Mouse (Mus musculus) midbrain, embryonic 16.5 days (tissue): ENCODE measurements at regions not wholly inside any gene's neighbourhood (a gene's known extent, or its start where the extent isn't known, plus 50 kb on each side); places are given as distances from the start of the nearest gene placed in this dataset.
A peak's percentile ranks its signal among the peaks of the same experiment; 100 is the strongest.

Experiments
- ATAC-seq: fragments of 200-750 bp; cut with Nextera tagmentation; 2 replicates; pipeline ENCODE4 v1.8.0; 2017; ENCODE audit warnings: moderate TSS enrichment
- H3K27ac ChIP-seq: fragments of 300-500 bp; sonication (generic); 2 replicates; pipeline ENCODE4 v1.5.1; 2014; ENCODE audit warnings: mild to moderate bottlenecking, low read length, mixed read lengths
- H3K27me3 ChIP-seq: fragments of 300-500 bp; sonication (generic); 2 replicates; pipeline ENCODE4 v1.6.1; 2014; ENCODE audit warnings: low read depth, low read length, mixed read lengths; ENCODE audit not compliant: control insufficient read depth, insufficient read depth
- H3K36me3 ChIP-seq: fragments of 300-500 bp; sonication (generic); 2 replicates; pipeline ENCODE4 v1.6.1; 2014; ENCODE audit warnings: mild to moderate bottlenecking, low read length, moderate library complexity, mixed read lengths; ENCODE audit not compliant: control insufficient read depth, insufficient read depth
- H3K4me1 ChIP-seq: fragments of 300-500 bp; sonication (generic); 2 replicates; pipeline ENCODE4 v1.6.1; 2014; ENCODE audit warnings: mild to moderate bottlenecking, low read length, mixed read lengths; ENCODE audit not compliant: control insufficient read depth, insufficient read depth
- H3K4me2 ChIP-seq: fragments of 300-500 bp; sonication (generic); 2 replicates; pipeline ENCODE4 v1.6.1; 2014; ENCODE audit warnings: mild to moderate bottlenecking, low read length, mixed read lengths
- H3K4me3 ChIP-seq: fragments of 300-500 bp; sonication (generic); 2 replicates; pipeline ENCODE4 v1.5.1; 2014; ENCODE audit warnings: low read depth, mild to moderate bottlenecking, low read length, moderate library complexity, mixed read lengths
- H3K9ac ChIP-seq: fragments of 300-500 bp; sonication (generic); 2 replicates; pipeline ENCODE4 v1.6.1; 2014; ENCODE audit warnings: low read depth, low read length, mixed read lengths
- H3K9me3 ChIP-seq: fragments of 300-500 bp; sonication (generic); replicated peaks from 2 replicates; pipeline ENCODE4 v1.6.1; 2014; ENCODE audit warnings: mild to moderate bottlenecking, low read length, mixed read lengths; ENCODE audit not compliant: control insufficient read depth, poor library complexity, severe bottlenecking
- WGBS: fragments of 180-500 bp; shearing (Covaris S2); extraction: QIAGEN DNeasy Blood & Tissue Kit; methylation state at CpG from one replicate; pipeline ENCODE4 v1.1.7; 2014; 5-methylcytosine and 5-hydroxymethylcytosine counted together

GRCm38 (mm10) chr3:50603182-50603581 lies 159.8 kb upstream of the Slc7a11 start:
- no peak overlapping the region for H3K4me3 ChIP-seq
- no peak overlapping the region for H3K9ac ChIP-seq
- no peak overlapping the region for H3K27ac ChIP-seq
- no peak for ATAC-seq
- 80% methylated on average over 7 of the region's 7 CpGs for WGBS
- H3K9me3 ChIP-seq = no peaks in the 10 kb centered on the region
- no peak overlapping the region for H3K4me2 ChIP-seq
- no peaks in the 10 kb centered on the region for H3K36me3 ChIP-seq
- H3K27me3 ChIP-seq = no peaks in the 10 kb centered on the region
- no peaks in the 10 kb centered on the region for H3K4me1 ChIP-seq

- no peaks in the 10 kb centered on the region for H3K4me1 ChIP-seq
- no peaks in the 10 kb centered on the region for H3K27me3 ChIP-seq
- no peak overlapping the region for H3K27ac ChIP-seq
- H3K4me2 ChIP-seq = no peak overlapping the region
- H3K4me3 ChIP-seq = no peak overlapping the region
- 100% methylated on average over 1 of the region's 1 CpGs for WGBS
- H3K36me3 ChIP-seq = no peaks in the 10 kb centered on the region
- no peak for ATAC-seq
- no peak overlapping the region for H3K9ac ChIP-seq
- H3K9me3 ChIP-seq = peaks cover 4% of the 10 kb centered on the region; the same call in 1 of the 2 replicates
Measured at GRCm38 (mm10) chr3:50595732-50596131, 152.3 kb upstream of the Slc7a11 start.

GRCm38 (mm10) chr3:50584323-50584722 lies 140.9 kb upstream of the Slc7a11 start:
- Histone ChIP-seq H3K4me1 (0 out of 2 replicates have a peak, but pooled peaks cover 2% of the 10 kb centered on the region), H3K27ac (no peak overlapping the region), H3K9ac (no peak overlapping the region), H3K9me3 (no peaks in the 10 kb centered on the region), H3K27me3 (no peaks in the 10 kb centered on the region), H3K4me3 (no peak overlapping the region), H3K36me3 (no peaks in the 10 kb centered on the region), H3K4me2 (no peak overlapping the region)
- WGBS = 95% methylated on average over 1 of the region's 1 CpGs
- ATAC-seq = no peak

- Histone ChIP-seq H3K4me1 (0 out of 2 replicates have a peak, but pooled peaks cover 2% of the 10 kb centered on the region), H3K4me2 (no peak overlapping the region), H3K9ac (no peak overlapping the region), H3K4me3 (no peak overlapping the region), H3K36me3 (no peaks in the 10 kb centered on the region), H3K27ac (peak overlapping the region; percentile 49; the same call in 1 of the 2 replicates), H3K9me3 (no peaks in the 10 kb centered on the region), H3K27me3 (no peaks in the 10 kb centered on the region)
- no peak for ATAC-seq
- 65% methylated on average over 6 of the region's 6 CpGs for WGBS
Measured at GRCm38 (mm10) chr3:50583475-50583874, 140.1 kb upstream of the Slc7a11 start.

GRCm38 (mm10) chr3:50574388-50574787 lies 131.0 kb upstream of the Slc7a11 start:
- WGBS = 94% methylated on average over 9 of the region's 9 CpGs
- H3K27ac ChIP-seq = no peak overlapping the region
- no peak overlapping the region for H3K4me3 ChIP-seq
- no peak overlapping the region for H3K4me2 ChIP-seq
- H3K9ac ChIP-seq = no peak overlapping the region
- no peaks in the 10 kb centered on the region for H3K36me3 ChIP-seq
- H3K27me3 ChIP-seq = no peaks in the 10 kb centered on the region
- no peak for ATAC-seq
- no peaks in the 10 kb centered on the region; the same call in 1 of the 2 replicates for H3K9me3 ChIP-seq
- H3K4me1 ChIP-seq = no peaks in the 10 kb centered on the region

GRCm38 (mm10) chr3:50570027-50570426 lies 126.6 kb upstream of the Slc7a11 start:
- Histone ChIP-seq H3K9me3 (no peaks in the 10 kb centered on the region; the same call in 1 of the 2 replicates), H3K27ac (no peak overlapping the region), H3K36me3 (no peaks in the 10 kb centered on the region), H3K4me2 (no peak overlapping the region), H3K27me3 (no peaks in the 10 kb centered on the region), H3K9ac (no peak overlapping the region), H3K4me3 (no peak overlapping the region), H3K4me1 (no peaks in the 10 kb centered on the region)
- no peak for ATAC-seq

GRCm38 (mm10) chr3:50569565-50569964 lies 126.2 kb upstream of the Slc7a11 start:
- Histone ChIP-seq H3K9me3 (no peaks in the 10 kb centered on the region; the same call in 1 of the 2 replicates), H3K27ac (no peak overlapping the region), H3K36me3 (no peaks in the 10 kb centered on the region), H3K9ac (no peak overlapping the region), H3K27me3 (no peaks in the 10 kb centered on the region), H3K4me1 (no peaks in the 10 kb centered on the region), H3K4me2 (no peak overlapping the region), H3K4me3 (no peak overlapping the region)
- WGBS = 93% methylated on average over 10 of the region's 10 CpGs
- no peak for ATAC-seq

- 60% methylated on average over 1 of the region's 1 CpGs for WGBS
Measured at GRCm38 (mm10) chr3:50554150-50554549, 110.7 kb upstream of the Slc7a11 start.

GRCm38 (mm10) chr3:50548568-50548967 lies 105.2 kb upstream of the Slc7a11 start:
- Histone ChIP-seq H3K4me3 (no peak overlapping the region), H3K27ac (no peak overlapping the region), H3K9ac (no peak overlapping the region), H3K9me3 (no peaks in the 10 kb centered on the region), H3K4me1 (peaks cover 4% of the 10 kb centered on the region; the same call in 1 of the 2 replicates), H3K36me3 (no peaks in the 10 kb centered on the region), H3K27me3 (no peaks in the 10 kb centered on the region), H3K4me2 (no peak overlapping the region)
- 89% methylated on average over 4 of the region's 4 CpGs for WGBS
- ATAC-seq = no peak

More at GRCm38 (mm10) chr3:50554150-50554549, 110.7 kb upstream of the Slc7a11 start:
- no peaks in the 10 kb centered on the region for H3K27me3 ChIP-seq
- H3K4me3 ChIP-seq = no peak overlapping the region
- no peaks in the 10 kb centered on the region for H3K9me3 ChIP-seq
- no peak overlapping the region for H3K9ac ChIP-seq
- H3K4me1 ChIP-seq = peaks cover 4% of the 10 kb centered on the region; the same call in 1 of the 2 replicates
- ATAC-seq = no peak
- no peak overlapping the region for H3K4me2 ChIP-seq
- no peak overlapping the region for H3K27ac ChIP-seq
- no peaks in the 10 kb centered on the region for H3K36me3 ChIP-seq
